Mouse (Mus musculus): ENCODE measurements at regions not wholly inside any gene's neighbourhood (a gene's known extent, or its start where the extent isn't known, plus 50 kb on each side); places are given as distances from the start of the nearest gene placed in this dataset.

DNA sequence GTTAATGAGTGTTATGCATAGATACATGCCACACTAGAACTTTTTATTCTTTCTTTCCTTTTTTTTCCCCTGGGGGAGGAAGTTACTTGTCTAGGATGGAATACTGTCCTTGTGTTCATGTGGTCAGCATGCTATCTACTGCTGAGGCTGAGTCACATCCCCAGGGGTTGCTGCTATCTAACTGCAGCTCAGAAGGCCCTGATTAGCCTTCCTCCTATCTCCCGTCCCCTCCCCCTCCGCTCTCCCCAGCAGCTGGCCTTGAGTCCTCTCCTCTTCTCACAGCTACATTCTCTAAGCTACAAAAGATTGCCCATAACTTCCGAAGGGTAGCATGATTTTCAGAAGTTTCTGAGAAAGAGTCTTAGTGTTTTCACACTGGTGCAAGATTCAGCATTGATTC is 168.5 kb downstream of the Fam198b start:
- Histone ChIP-seq H3K79me2 (ENCODE audit: control insufficient read depth, insufficient read depth) (no peaks in the 10 kb centered on the region), H3K36me3 (ENCODE audit: control insufficient read depth, insufficient read depth) (no peaks in the 10 kb centered on the region), H3K27me3 (ENCODE audit: control insufficient read depth, insufficient read depth, insufficient read length) (no peaks in the 10 kb centered on the region), H3K79me3 (ENCODE audit: low read depth) (no peaks in the 10 kb centered on the region), H3K4me3 (ENCODE audit: insufficient read depth, poor library complexity, severe bottlenecking) (no peak overlapping the region), H3ac (ENCODE audit: control insufficient read depth, insufficient read length, low read depth) (no peak overlapping the region)
- TF ChIP-seq CTCF (IDR thresholded peaks at IDR 0.05; ENCODE audit: control insufficient read depth, insufficient read depth, insufficient read length) (no peak), FOSL1 (IDR thresholded peaks at IDR 0.05; ENCODE audit: insufficient read depth, low read length, poor library complexity, severe bottlenecking) (peak; percentile 46), MYOD1 (IDR thresholded peaks at IDR 0.05; ENCODE audit: control insufficient read depth, insufficient read length, low read depth) (peak; percentile 61), MAX (IDR thresholded peaks at IDR 0.05) (peak; percentile 54), CEBPB (IDR thresholded peaks at IDR 0.05; ENCODE audit: low read depth) (no peak), MYOG (IDR thresholded peaks at IDR 0.05; ENCODE audit: control insufficient read depth, extremely low read depth, insufficient read length) (no peak), USF1 (IDR thresholded peaks at IDR 0.05; ENCODE audit: low read depth) (no peak)

DNA sequence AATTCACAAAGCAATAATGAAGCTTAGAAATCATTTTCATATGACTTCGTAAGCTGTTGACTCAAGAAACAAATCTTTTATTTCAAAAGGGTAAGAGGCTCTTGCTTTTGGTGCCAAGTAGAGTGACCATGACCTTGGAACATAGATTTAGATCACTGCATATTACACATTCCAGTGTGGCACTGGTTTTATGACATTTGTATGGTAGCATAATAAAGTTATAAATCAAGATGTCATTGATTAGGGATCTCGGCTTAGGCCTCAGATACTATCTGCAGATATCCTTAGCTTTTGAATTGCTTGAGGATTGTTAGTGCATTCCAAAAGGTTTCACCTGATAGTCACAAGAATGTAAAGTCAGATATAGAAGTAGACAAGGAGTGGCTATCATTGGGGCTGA is 169.1 kb downstream of the Fam198b start:
- H3ac ChIP-seq (ENCODE audit: control insufficient read depth, insufficient read length, low read depth), result no peak overlapping the region
- no peaks in the 10 kb centered on the region for H3K79me2 ChIP-seq (ENCODE audit: control insufficient read depth, insufficient read depth)
- TF ChIP-seq CEBPB (IDR thresholded peaks at IDR 0.05; ENCODE audit: low read depth) (no peak), FOSL1 (IDR thresholded peaks at IDR 0.05; ENCODE audit: insufficient read depth, low read length, poor library complexity, severe bottlenecking) (no peak), MAX (IDR thresholded peaks at IDR 0.05) (no peak), MYOD1 (IDR thresholded peaks at IDR 0.05; ENCODE audit: control insufficient read depth, insufficient read length, low read depth) (no peak), USF1 (IDR thresholded peaks at IDR 0.05; ENCODE audit: low read depth) (no peak), MYOG (IDR thresholded peaks at IDR 0.05; ENCODE audit: control insufficient read depth, extremely low read depth, insufficient read length) (no peak), CTCF (IDR thresholded peaks at IDR 0.05; ENCODE audit: control insufficient read depth, insufficient read depth, insufficient read length) (no peak)
- H3K27me3 ChIP-seq (ENCODE audit: control insufficient read depth, insufficient read depth, insufficient read length), result no peaks in the 10 kb centered on the region
- H3K4me3 ChIP-seq (ENCODE audit: insufficient read depth, poor library complexity, severe bottlenecking), result no peak overlapping the region
- H3K79me3 ChIP-seq (ENCODE audit: low read depth), result no peaks in the 10 kb centered on the region
- no peaks in the 10 kb centered on the region for H3K36me3 ChIP-seq (ENCODE audit: control insufficient read depth, insufficient read depth)

DNA sequence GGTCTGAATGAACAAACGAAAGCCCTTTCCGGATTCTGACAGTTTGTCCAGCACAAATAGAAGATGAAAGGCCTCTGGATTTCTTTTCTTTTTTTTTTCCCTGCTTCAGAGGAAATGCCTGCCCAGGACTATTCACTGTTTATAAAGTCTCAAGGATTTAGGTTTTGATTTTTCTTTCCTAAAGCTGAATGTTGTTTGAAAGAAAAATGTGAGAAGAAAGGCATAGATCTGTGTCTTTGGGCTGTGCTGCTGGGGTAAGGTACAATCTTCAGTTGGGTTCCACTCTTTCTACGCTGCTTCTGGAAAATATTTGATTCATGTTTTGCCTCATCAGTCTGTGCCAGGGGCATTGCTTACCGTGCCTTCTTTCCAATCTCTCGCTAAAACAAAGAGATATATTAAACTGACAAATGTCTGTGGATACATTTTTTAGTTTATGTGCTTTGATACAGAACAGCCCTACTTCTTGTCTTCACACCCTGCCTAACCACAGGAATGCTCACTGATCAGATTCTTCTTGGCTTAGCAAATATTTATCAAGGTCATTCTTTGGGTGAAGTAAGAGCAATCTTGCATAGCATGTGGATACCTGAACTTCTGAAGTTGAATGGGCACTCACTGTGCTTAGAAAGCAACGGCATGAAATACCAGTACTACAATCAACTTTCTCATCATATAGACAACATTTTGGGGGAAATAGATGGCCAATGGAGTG is 172.5 kb downstream of the Fam198b start:
- no peaks in the 10 kb centered on the region for H3K36me3 ChIP-seq (ENCODE audit: control insufficient read depth, insufficient read depth)
- H3K79me2 ChIP-seq (ENCODE audit: control insufficient read depth, insufficient read depth), result no peaks in the 10 kb centered on the region
- no peak overlapping the region for H3ac ChIP-seq (ENCODE audit: control insufficient read depth, insufficient read length, low read depth)
- no peaks in the 10 kb centered on the region for H3K27me3 ChIP-seq (ENCODE audit: control insufficient read depth, insufficient read depth, insufficient read length)
- H3K79me3 ChIP-seq (ENCODE audit: low read depth), result no peaks in the 10 kb centered on the region
- TF ChIP-seq MYOD1 (IDR thresholded peaks at IDR 0.05; ENCODE audit: control insufficient read depth, insufficient read length, low read depth) (no peak), CEBPB (IDR thresholded peaks at IDR 0.05; ENCODE audit: low read depth) (no peak), CTCF (IDR thresholded peaks at IDR 0.05; ENCODE audit: control insufficient read depth, insufficient read depth, insufficient read length) (no peak), MYOG (IDR thresholded peaks at IDR 0.05; ENCODE audit: control insufficient read depth, extremely low read depth, insufficient read length) (no peak), FOSL1 (IDR thresholded peaks at IDR 0.05; ENCODE audit: insufficient read depth, low read length, poor library complexity, severe bottlenecking) (no peak), USF1 (IDR thresholded peaks at IDR 0.05; ENCODE audit: low read depth) (no peak), MAX (IDR thresholded peaks at IDR 0.05) (no peak)
- H3K4me3 ChIP-seq (ENCODE audit: insufficient read depth, poor library complexity, severe bottlenecking), result no peak overlapping the region

DNA sequence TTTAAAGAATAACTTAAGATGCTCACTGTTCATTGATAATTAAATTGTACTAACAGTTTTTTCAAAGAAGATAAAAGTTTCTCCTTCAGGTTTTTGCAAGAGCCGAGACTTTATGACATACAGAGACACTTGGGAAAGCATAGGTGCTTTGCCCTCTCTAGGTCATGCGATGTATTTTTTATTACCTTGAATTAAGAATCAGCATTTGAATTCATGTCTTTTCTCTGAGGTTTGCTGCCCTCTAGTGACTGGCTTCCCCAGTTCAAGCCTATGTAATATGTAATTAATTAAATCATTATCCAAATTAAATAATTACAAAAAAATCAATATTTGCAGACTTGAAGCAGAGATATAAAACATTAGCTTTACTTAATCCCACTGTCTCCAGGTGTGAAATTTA is 174.4 kb downstream of the Fam198b start:
- Histone ChIP-seq H3K4me3 (ENCODE audit: insufficient read depth, poor library complexity, severe bottlenecking) (no peak overlapping the region), H3K27me3 (ENCODE audit: control insufficient read depth, insufficient read depth, insufficient read length) (no peaks in the 10 kb centered on the region)

DNA sequence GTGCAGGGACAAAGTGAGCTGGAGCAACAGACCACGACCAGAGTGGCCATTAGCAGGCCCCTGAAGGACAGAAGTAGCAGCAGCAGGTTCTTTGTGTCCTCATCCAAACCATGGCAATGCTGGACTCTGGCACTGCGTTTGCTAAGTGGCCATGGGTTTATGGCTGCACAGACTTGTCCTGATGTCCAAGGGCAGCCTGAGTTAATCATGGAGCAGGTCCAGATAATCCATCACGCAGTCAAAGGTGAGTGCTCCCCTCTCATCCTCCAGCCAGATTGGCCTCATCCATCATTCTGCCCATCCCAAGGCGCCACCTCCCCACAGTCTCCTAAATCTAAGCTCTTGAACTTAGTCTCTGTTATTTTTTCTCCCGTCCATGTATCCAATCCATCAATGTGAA is 186.4 kb downstream of the Fam198b start:
- no peaks in the 10 kb centered on the region for H3K79me2 ChIP-seq (ENCODE audit: control insufficient read depth, insufficient read depth)
- no peak overlapping the region for H3K4me3 ChIP-seq (ENCODE audit: insufficient read depth, poor library complexity, severe bottlenecking)
- no peaks in the 10 kb centered on the region for H3K36me3 ChIP-seq (ENCODE audit: control insufficient read depth, insufficient read depth)
- H3ac ChIP-seq (ENCODE audit: control insufficient read depth, insufficient read length, low read depth), result no peak overlapping the region
- TF ChIP-seq MYOG (IDR thresholded peaks at IDR 0.05; ENCODE audit: control insufficient read depth, extremely low read depth, insufficient read length), result no peak
- TF ChIP-seq MAX (IDR thresholded peaks at IDR 0.05), result no peak
- no peak for TF ChIP-seq MYOD1 (IDR thresholded peaks at IDR 0.05; ENCODE audit: control insufficient read depth, insufficient read length, low read depth)
- TF ChIP-seq CTCF (IDR thresholded peaks at IDR 0.05; ENCODE audit: control insufficient read depth, insufficient read depth, insufficient read length), result no peak
- no peak for TF ChIP-seq CEBPB (IDR thresholded peaks at IDR 0.05; ENCODE audit: low read depth)
- TF ChIP-seq FOSL1 (IDR thresholded peaks at IDR 0.05; ENCODE audit: insufficient read depth, low read length, poor library complexity, severe bottlenecking), result no peak
- no peak for TF ChIP-seq USF1 (IDR thresholded peaks at IDR 0.05; ENCODE audit: low read depth)
- H3K27me3 ChIP-seq (ENCODE audit: control insufficient read depth, insufficient read depth, insufficient read length), result no peaks in the 10 kb centered on the region
- H3K79me3 ChIP-seq (ENCODE audit: low read depth), result no peaks in the 10 kb centered on the region

More for the DNA sequence above, 174.4 kb downstream of the Fam198b start:
- Histone ChIP-seq H3ac (ENCODE audit: control insufficient read depth, insufficient read length, low read depth) (no peak overlapping the region), H3K36me3 (ENCODE audit: control insufficient read depth, insufficient read depth) (no peaks in the 10 kb centered on the region), H3K79me2 (ENCODE audit: control insufficient read depth, insufficient read depth) (no peaks in the 10 kb centered on the region), H3K79me3 (ENCODE audit: low read depth) (no peaks in the 10 kb centered on the region)
- TF ChIP-seq MYOD1 (IDR thresholded peaks at IDR 0.05; ENCODE audit: control insufficient read depth, insufficient read length, low read depth), result no peak
- TF ChIP-seq CEBPB (IDR thresholded peaks at IDR 0.05; ENCODE audit: low read depth), result no peak
- TF ChIP-seq MAX (IDR thresholded peaks at IDR 0.05), result no peak
- no peak for TF ChIP-seq USF1 (IDR thresholded peaks at IDR 0.05; ENCODE audit: low read depth)
- no peak for TF ChIP-seq MYOG (IDR thresholded peaks at IDR 0.05; ENCODE audit: control insufficient read depth, extremely low read depth, insufficient read length)
- TF ChIP-seq FOSL1 (IDR thresholded peaks at IDR 0.05; ENCODE audit: insufficient read depth, low read length, poor library complexity, severe bottlenecking), result no peak

Measured in C2C12 (cell line).